Mouse (Mus musculus): ENCODE results near the gene Sox6. TPM values are rescaled to one million over a fixed set of nuclear protein-coding genes. Genes with fewer than 3 reads are reported as not detected.

The Sox6 gene
- total RNA-seq, 2 experiments from 2014 or later = 21.1 to 26.5 TPM

DNA sequence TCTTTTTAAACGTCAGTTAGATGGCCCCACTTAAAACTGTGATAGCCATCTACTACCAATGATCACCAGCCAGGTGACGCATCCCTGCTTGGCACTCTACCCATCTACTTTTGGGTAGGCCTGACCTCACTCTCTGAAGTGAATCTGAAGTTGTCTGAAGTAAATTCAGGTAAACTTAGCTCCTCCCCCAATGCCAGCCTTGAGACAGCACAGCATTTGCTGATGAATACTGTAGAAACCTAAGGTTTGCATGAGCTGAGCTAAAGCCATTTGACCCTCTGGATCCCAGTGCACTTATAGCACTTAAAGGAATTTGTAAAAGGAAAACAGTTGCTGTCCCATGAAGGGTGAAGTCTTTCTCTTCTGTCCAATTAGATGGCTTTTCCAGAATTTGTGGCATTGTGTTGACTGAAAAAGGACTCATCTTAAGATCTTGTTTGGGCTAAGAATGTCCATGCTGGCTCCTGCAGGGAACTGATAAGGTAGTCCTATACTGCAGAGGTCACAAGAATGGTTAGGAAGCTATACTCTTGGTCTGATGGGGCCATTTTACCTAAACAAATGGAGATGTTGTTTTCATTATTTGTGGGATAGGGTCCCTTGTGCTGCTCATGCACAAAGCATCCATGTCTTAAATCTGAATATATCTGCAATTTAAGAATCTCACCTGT is 50.4 kb downstream of the Sox6 start:
- no peak for DNase-seq (ENCODE audit: low spot score in 2 of 2)

DNA sequence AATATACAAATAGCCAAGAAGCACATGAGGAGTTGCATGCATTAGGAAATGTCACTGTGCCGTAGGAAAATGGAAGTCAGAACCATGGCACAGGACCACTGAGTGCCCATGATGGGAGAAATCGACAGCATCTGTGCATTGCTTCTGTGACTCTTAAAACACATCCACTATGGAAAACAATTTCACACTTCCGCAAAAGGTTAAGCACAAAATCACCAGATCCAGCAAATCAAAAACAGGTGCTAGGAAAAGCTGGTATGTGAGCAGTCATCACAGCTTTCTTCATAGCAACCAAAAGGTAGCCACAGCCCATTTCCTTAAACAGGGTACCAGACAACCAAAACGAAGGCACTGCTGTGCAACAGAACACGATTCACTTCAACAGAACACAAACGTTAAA is 52.9 kb downstream of the Sox6 start:
- DNase-seq (ENCODE audit: low spot score in 2 of 2) = no peak

DNA sequence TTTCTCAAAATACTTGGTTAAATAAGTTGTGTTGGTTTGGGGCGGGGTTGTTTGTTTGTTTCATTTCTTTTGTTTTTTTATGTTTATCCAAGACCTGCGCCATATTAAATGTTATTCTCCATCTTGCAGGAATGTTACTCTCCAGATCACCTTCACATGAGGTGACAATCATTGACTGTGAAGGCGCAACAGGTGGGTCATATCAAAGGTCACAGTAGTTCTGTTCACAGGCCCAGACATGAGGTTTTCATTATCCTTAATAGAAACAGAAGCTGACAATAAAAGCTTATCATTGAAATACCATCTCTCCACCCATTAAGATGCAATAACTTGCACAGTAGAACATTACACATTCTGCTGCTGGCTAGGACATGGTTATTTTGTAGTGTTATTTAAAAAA is 54.5 kb downstream of the Sox6 start:
- DNase-seq (ENCODE audit: low spot score in 2 of 2) = no peak

DNA sequence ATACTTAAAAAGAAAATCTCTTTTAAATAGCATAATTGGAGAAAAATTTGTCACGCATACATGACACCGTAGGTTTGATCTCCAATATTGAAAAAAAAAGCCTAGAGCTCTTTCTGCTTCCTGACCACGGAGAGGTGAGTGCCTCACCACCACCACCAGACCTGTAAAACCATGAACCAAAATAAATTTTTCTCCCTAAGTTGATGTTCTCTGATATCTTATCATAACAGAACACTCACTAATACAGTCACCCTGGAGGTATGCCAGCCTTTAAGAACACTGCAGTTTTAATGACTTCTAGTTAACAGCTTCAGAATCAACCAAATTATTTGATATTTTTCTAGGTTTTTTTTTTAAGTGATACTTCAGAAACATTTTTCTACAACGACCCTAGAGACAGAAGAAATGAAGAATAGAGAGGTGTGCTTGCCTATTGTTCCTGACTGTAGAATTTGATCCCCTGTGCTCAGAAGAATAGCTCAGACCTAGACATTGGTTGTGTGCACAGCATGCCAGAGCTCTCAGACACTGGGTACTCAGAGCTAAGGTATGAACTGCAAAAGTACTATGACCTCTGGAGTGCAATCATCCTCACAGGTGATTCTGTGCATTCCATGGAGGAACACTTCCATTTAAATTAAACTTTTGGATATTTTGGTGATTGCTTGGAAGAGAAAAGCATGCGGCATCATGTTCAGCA is 58.6 kb downstream of the Sox6 start:
- no peak for DNase-seq (ENCODE audit: low spot score in 2 of 2)

DNA sequence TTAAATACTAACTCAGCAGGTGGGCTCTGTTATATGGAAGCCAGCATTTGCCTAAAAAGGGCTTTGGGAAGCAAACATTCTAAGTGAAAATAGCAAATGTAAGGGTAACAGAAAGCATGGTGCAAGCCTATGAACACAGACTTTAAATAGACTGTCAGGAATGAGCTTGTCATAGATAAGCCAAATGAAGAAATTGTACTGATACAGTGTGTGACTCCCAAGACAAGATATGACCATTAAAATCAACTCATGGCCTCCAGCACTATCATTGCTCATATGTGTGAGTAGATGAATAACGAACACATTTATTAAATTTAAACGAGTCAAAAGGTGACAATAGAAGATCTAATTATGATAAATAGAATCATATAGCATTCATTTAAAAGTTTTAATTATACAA is 64.1 kb downstream of the Sox6 start:
- no peak for DNase-seq (ENCODE audit: low spot score in 2 of 2)

DNA sequence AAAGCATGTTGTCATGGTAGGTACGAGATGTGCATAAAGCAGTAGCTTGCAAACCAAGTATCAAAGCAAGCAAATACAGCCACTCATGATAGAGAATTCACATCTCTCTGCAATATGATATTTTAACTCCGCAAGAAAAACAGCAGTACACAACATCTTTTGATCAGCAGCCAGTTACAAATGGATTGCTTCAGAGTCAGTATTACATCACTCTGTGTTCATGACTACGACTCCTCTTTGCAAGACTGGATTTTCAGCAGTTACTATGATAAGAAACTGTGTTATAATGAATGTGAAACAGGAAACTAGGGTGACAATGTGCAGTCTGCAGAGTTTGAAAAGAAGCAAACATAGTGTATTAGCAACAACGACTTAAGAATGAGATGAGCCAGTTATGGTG is 71.4 kb downstream of the Sox6 start:
- peak in 1 of 2 experiments; percentile 16 for DNase-seq (ENCODE audit: low spot score in 2 of 2)

DNA sequence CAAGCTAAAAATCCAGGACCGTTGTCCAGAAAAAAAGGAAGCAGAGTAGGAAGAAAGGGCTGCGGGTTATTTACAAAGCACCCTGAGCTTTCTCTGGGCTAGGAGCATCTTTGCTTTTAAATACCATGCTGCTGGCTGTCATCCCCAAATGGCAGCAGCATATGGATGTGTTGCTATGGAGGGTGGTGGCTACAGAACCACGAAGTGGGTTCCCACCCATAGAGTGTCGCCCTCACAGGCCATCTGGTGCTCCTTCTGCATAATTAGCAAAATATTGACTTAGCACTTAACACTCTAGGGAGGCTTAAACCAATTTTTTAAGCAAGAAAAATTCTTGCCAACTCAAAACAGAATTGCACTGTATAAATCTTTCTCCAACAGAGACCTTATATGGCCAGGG is 72.4 kb downstream of the Sox6 start:
- peak; percentile 71 to 86 for DNase-seq (ENCODE audit: low spot score in 2 of 2)

DNA sequence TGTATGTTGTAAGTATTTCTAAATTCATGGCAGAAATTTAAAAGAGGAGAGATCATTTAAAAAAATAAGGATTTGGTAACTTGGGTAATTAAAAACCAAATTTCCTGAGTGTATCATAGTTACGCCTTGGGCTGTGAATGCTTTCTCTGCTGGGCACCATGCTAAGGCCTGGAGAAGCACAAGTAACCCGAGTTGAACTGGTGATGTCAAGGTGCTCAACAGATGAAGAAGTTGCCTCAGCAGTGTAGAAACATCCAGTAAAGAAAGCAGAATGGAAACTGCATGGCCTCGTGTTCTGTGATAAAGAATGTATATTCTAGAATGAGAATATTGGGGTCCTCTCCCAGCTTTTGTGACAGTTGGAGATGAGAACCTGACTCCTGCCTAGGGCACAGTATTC is 85.5 kb downstream of the Sox6 start:
- no peak for DNase-seq (ENCODE audit: low spot score in 2 of 2)

DNA sequence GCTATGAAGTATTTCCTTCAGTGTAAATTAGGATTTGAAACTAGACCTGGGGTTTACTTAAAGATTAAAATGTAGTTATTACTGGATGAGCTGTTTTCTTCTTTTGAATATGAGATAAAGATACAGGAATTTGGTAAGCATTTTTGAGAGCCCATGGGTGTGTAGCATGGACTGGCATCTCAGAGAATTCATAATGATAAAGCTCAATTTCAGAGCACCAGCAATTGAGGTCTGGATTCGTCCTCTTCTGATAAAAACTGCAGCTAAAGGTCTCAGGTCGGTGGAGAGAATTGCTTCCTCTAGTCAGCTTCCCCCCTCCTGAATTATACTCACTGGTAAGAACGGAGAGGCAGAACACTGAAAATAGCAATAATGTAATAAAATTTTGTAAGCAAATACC is 86.4 kb downstream of the Sox6 start:
- DNase-seq (ENCODE audit: low spot score in 2 of 2) = no peak

DNA sequence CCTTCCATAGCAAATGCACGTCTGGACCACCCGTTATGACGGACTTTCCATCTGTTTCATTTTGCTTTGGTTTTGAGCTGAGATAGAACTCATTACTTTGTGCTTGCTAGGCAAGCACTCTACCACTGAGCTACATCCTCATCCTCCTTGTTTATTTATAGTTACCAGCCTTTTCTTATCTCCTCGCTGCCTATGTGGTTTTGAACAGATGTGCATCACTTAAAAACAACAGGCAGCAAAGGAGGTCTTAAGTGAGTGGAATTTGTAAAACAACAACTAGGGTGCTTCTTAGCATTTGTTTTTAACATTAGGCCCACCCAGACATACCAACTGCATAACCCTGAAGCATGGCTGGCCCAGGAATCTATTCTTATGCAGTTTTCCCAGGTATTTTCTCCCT is 86.9 kb downstream of the Sox6 start:
- no peak for DNase-seq (ENCODE audit: low spot score in 2 of 2)

DNA sequence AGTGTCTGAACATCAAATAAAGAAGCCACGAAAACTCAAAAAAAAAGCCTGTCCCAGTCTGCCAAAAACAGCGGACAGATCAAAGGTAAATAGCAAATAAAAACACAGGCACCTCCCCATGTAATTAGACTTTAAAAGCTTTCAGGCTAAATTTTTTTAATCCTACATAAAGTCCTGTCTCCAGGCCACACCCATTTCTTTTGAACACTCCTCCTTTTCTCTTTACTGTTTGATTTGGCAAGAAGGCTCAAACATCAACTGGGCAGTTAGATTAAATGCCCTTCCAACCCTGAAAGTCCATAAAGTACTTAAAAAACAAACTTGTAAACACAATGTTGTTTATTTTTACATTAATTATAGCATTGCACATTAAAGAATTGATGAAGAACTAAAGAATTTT is 90.7 kb downstream of the Sox6 start:
- no peak for DNase-seq (ENCODE audit: low spot score in 2 of 2)

DNA sequence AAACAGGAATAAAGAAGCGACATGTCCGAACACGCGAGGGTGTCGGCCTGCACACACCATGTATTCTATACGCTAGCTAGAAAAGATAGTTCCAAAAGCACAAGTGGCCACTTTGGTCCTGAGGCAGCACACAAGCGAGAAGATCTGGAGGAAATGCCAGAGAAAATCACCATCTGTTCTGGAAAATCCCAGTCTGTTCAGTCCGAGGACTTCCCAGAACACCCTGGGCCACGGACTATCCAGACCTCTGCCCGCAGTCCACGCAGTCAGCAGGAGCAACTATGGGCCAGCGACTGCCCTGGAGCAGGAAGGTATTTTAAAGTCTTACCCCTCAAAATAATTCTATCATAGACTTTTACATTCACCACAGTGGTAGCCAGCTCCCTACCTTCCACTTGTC is 92.0 kb downstream of the Sox6 start:
- DNase-seq (ENCODE audit: low spot score in 2 of 2) = no peak

DNA sequence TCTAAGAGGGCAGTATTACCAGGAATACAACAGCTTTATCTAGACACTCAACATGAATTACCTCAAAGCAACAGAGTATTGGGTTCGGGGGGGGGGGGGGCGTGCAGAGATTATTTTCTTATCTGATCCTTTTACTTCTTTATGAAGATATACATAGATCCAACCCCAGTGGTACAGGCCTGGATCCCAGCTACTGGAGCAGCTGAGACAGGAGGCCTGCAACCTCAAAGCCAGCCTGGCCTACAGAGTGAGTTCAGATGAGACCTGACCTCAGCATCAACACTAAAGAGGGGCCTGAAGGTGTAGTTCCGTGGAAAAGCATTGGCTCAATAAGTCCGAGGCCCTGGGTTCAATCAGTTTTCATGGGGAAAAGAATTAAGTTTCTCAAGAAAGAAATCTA is 93.1 kb downstream of the Sox6 start:
- no peak for DNase-seq (ENCODE audit: low spot score in 2 of 2)

DNA sequence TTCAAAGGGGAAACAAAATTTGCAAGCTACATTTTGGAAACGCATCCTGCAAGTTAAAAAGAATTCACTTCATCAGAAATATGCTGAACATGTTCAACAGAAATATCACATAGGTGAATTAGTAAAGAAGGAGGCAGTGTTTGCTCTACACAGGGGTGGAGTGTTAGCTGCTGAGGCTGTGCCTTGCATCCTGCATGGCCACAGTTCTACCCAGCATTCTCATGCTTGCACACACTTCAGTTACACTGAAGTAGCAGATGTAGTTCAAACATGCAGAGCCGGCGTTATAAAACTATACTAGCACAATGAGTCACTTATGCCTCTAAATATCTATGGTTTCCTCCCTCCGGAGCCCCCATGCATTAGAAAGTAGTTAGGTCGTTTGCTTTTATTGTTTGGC is 94.3 kb downstream of the Sox6 start:
- no peak for DNase-seq (ENCODE audit: low spot score in 2 of 2)

DNA sequence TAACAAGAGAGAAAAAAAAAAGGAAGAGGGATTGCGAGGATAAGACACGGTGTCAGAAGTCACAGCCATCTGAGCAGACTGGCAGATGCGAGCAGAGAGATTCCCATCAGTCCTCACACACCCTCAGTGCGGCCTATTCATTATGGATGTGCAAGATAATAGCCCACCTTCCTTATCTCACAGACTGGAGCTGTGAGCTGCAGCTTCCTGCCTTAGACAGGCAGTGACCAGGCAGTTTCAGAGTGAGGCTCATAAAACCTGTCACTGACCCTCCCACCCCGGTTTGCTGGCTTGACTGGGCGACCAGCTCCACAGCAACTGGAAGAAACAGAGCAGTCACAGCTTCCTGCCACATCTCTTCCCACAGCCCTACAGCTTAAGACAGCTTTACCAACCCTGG is 96.8 kb downstream of the Sox6 start:
- DNase-seq (ENCODE audit: low spot score in 2 of 2) = no peak

DNA sequence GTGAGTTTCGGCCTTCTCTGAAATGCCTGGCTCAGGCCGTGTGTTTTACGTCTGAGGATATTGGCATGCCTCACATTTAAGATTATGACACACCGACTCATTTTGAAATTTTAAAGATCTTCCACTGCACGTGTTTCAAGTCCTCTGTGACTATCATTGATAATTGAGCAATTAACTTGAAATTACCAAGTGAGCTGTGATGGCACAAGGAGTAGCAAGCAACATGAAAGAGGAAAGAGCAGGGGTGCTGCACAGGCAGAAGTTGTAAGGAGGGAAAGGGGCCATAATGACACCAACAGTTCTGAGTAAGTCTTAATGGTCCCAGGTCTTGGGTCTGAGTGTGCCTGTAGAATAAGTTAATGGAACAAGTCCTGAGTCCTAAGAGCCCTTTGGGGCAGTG is 99.3 kb downstream of the Sox6 start:
- DNase-seq (ENCODE audit: low spot score in 2 of 2) = no peak

DNA sequence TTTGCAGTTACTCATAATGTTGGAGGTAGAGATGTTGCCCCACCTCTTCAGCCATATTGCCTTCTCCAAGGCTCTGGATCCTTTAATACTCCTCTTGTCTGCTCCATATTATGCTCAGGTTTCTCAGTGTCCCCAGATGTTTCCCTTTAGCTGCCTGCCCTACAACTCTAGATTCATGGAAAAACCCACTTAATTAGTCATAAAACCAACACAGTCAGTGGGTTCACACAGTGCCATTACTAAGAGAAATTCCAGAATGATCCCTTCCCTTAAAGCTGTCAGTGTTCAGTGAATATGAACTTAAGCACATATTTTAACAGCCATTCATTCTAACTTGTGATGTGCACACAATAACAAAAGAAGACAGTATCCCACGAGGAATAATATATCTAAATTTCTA is 101.7 kb downstream of the Sox6 start:
- DNase-seq (ENCODE audit: low spot score in 2 of 2) = no peak

DNA sequence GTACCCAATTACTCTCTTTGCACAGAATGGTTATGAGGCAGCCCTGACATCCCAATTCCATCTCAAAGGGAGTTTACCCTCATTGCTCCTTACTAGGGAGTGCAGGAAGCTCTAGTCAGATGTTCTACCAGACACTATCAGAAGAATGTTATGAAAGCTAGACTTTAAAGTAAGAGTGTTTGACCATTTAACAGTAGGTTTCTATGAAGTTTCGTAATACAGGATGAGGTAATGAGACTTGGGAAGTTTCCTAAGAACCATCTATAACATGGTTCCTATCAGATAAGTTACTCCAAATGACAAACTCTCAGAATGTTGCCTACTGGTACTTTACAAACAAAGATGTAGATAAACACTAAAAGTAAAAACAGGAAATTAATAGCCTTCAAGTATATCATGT is 123.3 kb downstream of the Sox6 start:
- no peak for DNase-seq (ENCODE audit: low spot score in 2 of 2)

DNA sequence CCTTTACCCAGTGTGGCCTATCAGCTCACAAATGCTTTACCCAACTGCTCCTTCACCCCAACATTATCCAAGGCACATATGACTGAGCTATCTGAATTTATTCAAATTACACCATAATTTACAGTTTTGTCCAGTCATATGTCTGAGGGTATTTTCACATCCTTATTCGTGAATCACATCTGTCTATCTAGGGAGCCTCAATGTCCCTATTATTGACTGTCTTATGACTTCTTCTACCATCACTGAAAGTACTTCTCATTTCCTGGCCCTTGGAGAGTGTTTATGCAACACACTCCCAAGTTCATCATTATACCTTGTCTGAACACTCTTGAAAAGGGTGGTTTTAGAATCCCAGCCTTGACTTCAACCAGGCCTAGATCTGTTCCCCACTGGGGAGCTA is 128.3 kb downstream of the Sox6 start:
- no peak for DNase-seq (ENCODE audit: low spot score in 2 of 2)

DNA sequence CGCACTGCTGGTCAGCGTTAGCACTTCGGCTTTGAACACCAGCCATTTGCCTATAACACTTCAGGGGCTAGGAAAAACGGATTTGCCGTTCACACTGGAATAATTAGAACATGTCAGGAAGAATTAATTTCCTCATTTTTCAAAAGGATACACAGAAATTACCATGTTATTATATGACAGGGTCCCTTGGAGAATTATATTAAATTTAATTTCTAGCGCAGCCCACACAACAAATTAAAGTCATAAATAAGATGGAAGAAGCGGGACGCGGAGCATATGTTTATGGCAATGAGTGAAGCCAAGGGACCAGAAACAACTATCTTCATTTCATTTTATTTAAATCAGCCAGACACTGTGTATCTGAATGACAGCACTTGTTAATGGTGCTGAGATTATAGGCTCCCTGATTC is 133.8 kb downstream of the Sox6 start:
- no peak for DNase-seq (ENCODE audit: low spot score in 2 of 2)

DNA sequence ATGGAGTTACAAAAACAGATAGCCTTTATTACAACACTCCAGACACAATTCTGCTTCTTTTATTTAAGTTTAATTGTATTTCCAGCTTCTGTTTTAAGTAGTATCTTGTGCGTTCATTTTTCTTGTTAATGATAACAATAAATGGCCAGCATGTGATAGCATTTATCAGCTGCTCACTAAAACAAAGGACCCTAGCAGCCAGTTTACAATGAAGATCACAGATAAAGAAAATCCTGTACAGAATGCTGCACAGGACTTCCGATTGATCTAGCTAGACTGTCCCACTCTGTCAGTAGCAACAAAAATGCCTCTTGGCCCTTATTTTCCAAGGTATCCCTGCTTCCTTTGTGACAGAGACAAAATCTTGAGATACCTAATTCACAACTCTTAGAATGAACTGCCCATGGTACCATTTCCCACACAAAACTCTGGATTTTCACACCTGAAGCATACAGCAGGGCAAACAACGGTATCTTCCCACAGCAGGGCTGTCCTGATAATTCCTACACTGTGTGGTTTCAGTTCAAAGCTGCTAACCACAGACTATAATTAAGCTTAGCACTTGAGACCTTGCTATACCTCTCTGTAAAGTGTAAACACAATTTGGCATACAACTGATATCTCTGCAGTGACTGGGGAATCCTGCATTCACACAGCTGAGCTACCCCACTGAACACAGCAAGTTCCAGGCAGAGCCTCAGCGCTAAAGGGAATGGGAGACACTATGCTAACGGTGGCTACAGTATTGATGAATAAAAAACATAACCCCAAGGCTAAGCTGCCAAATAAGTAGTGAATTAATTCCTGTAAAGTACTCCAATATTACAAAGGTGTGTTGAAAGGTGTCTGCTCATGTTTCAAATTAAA is 134.4 kb downstream of the Sox6 start:
- no peak for DNase-seq (ENCODE audit: low spot score in 2 of 2)

DNA sequence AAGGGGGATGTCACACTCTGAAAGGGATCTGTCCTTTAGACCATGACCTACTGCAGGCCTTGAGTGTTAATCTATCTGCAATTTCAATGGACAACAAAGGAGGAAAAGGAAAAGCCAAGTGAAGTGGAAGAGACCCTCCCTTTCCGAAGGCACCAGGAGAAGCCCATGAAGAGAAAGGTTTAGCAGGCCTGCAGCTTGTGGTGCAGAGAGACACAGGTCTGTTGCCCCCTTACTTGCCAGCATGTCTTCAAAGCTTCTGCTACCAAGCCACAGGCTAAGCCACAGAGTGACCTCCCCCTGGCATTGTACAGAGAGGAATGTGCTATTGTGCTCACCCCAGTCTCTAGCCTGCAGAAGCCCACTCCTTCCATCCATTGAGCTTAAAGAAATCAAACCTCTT is 135.2 kb downstream of the Sox6 start:
- DNase-seq (ENCODE audit: low spot score in 2 of 2) = no peak

Data from layer of hippocampus, adult 18-20 months (tissue).